Mouse (Mus musculus) embryonic facial prominence, embryonic 13.5 days (tissue): ENCODE measurements around the gene Msl1. TPM values are rescaled to one million over a fixed set of nuclear protein-coding genes. Genes with fewer than 3 reads are reported as not detected.

Source experiments
- ATAC-seq: fragments of 200-750 bp; cut with Nextera tagmentation; 2 replicates; pipeline ENCODE4 v1.8.0; 2017; ENCODE audit warnings: low read depth; ENCODE audit not compliant: insufficient number of reproducible peaks, insufficient read depth, low FRiP score, low TSS enrichment
- H3K27ac ChIP-seq: fragments of 300-500 bp; sonication (generic); 2 replicates; pipeline ENCODE4 v1.5.1; 2015; ENCODE audit warnings: moderate library complexity, mild to moderate bottlenecking, inconsistent platforms
- H3K27me3 ChIP-seq: fragments of 300-500 bp; sonication (generic); 2 replicates; pipeline ENCODE4 v1.6.1; 2015; ENCODE audit warnings: mild to moderate bottlenecking, inconsistent platforms
- H3K36me3 ChIP-seq: fragments of 300-500 bp; sonication (generic); 2 replicates; pipeline ENCODE4 v1.6.1; 2015; ENCODE audit warnings: mild to moderate bottlenecking, inconsistent platforms
- H3K4me1 ChIP-seq: fragments of 300-500 bp; sonication (generic); 2 replicates; pipeline ENCODE4 v1.6.1; 2015; ENCODE audit warnings: inconsistent platforms
- H3K4me2 ChIP-seq: fragments of 300-500 bp; sonication (generic); 2 replicates; pipeline ENCODE4 v1.6.1; 2015; ENCODE audit warnings: moderate library complexity, mild to moderate bottlenecking, inconsistent platforms
- H3K4me3 ChIP-seq: fragments of 300-500 bp; sonication (generic); 2 replicates; pipeline ENCODE4 v1.5.1; 2015; ENCODE audit warnings: mild to moderate bottlenecking, inconsistent platforms
- H3K9ac ChIP-seq: fragments of 300-500 bp; sonication (generic); 2 replicates; pipeline ENCODE4 v1.6.1; 2015; ENCODE audit warnings: mild to moderate bottlenecking, inconsistent platforms
- H3K9me3 ChIP-seq: fragments of 300-500 bp; sonication (generic); 2 replicates; pipeline ENCODE4 v1.6.1; 2016; ENCODE audit warnings: inconsistent platforms
- WGBS: fragments of 180-500 bp; shearing (Covaris S2); methylation state at CpG from one replicate; pipeline ENCODE4 v1.1.7; 2015; ENCODE audit warnings: mixed read lengths; 5-methylcytosine and 5-hydroxymethylcytosine counted together
- polyA plus RNA-seq: library from polyadenylated mRNA; unstranded; fragments of >200 nt; fragmentation: Nextera tagmentation; extraction: Ambion mirVana; gene quantifications from 2 replicates; pipeline ENCODE4 v1.2.1, GENCODE M21; 2015

Gene Msl1
- 31.5 and 33.0 TPM in 2 replicates for polyA plus RNA-seq

DNA sequence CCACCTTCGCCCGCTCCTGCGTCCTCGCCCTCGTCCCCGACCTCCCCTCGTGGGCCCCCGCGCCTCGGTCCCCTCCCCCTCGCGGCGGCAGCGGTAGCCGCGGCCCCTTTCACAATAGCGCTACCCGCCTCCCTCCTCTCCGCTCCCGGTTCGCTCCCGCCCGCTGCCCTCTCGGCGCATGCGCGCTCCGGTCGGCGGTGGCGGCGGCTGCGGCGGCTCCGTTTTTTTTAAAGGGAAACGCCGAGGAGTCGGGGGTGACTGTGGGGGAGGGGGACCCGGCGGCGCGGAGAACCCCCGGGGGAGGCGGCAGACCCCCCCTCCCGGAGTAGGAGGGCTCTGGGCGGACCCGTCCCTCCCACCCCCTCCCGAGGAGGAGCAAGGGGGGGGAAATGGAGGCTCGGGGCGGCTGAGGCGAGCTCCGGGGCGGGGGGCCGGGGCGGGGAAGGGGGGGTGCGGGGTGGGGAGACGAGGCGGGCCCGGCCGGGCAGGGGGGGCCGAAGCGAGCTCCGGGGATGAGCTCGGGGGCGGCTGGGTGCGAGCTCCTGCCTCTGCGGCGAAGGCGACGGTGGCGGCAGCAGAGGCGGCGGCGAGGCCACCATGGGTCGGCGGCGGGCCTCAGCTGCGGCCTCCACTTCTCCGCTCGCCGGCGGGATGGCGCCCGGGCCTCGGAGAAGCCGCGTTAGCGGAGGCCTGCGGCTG lies at the start of gene Msl1:
TSS of gene Msl1 (plus strand) at position 502 of the 699 bp plus-strand sequence.
- H3K9me3 ChIP-seq, result no peaks in the 10 kb centered on the region
- H3K4me1 ChIP-seq, result peaks cover 28% of the 10 kb centered on the region
- peaks cover 23% of the 10 kb centered on the region for H3K36me3 ChIP-seq
- no peaks in the 10 kb centered on the region for H3K27me3 ChIP-seq
- peak within 1 kb of the TSS; percentile 100 for H3K4me3 ChIP-seq
- peak; percentile 72 for ATAC-seq
- H3K4me2 ChIP-seq, result peak within 1 kb of the TSS; percentile 74
- peak within 1 kb of the TSS; percentile 100 for H3K9ac ChIP-seq
- WGBS, result under 1% methylated on average over 65 of the region's 89 CpGs
- peak within 1 kb of the TSS; percentile 100 for H3K27ac ChIP-seq

GRCm38 (mm10) chr11:98745932-98746853 lies 49.1 kb upstream of the Msl1 start:
- Histone ChIP-seq H3K36me3 (no peaks in the 10 kb centered on the region), H3K27me3 (no peaks in the 10 kb centered on the region), H3K27ac (peak overlapping the region; percentile 86), H3K9ac (no peak overlapping the region; the same call in 1 of the 2 replicates), H3K4me1 (peaks cover 85% of the 10 kb centered on the region), H3K9me3 (no peaks in the 10 kb centered on the region), H3K4me2 (peak overlapping the region; percentile 60), H3K4me3 (peak overlapping the region; percentile 30; the same call in 1 of the 2 replicates)
- WGBS, result 49% methylated on average over 12 of the region's 12 CpGs
- ATAC-seq, result no peak

DNA sequence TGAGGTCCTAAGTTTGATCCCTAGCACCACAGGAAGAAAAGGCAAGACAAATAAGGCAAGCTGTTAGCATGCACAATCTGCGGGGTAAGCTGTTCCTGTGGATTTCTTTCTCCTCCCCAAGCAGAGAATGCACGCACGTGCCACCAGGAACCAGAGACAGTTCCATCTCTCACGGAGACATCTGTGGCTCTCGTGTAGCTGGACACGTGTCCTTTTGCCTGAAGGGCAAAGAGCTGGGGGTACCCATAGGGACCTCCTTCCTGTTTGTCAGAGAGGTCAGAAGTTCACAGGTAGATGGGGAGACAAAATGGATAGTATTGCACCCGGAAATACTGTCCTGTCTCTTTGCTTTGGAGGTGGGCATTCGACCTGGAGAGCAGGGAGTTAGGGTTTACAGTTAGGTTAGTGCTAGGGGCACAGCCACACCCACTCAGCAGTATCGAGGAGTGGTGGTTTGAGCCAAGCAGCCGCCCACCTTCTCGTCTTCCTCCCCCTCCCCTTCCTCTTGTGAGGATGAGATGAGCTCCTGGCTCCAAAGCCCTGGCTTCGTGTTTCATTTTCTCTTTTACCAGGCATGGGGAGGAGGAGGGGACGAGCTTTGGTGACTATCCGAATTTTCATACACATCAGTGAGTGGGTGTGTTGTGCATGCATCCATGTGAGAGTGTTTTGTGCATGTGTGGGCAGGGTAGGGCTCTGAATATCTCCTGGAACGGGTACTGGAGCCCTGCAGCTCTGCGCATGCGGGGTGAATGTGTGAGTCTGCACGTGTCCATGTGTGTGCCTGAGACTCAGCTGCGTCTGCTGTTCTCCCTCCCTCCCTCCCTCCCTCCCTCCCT lies 48.2 kb upstream of the Msl1 start:
- H3K4me3 ChIP-seq, result peak overlapping the region; percentile 30
- H3K4me2 ChIP-seq, result peak overlapping the region; percentile 60
- no peaks in the 10 kb centered on the region for H3K36me3 ChIP-seq
- no peaks in the 10 kb centered on the region for H3K9me3 ChIP-seq
- H3K27me3 ChIP-seq, result no peaks in the 10 kb centered on the region
- peak overlapping the region; percentile 86 for H3K27ac ChIP-seq
- H3K4me1 ChIP-seq, result peaks cover 94% of the 10 kb centered on the region
- peak overlapping the region; percentile 58; the same call in 1 of the 2 replicates for H3K9ac ChIP-seq
- 2% methylated on average over 19 of the region's 19 CpGs for WGBS
- 0 out of 2 replicates have a peak, but pooled peaks have one; percentile 39 for ATAC-seq

GRCm38 (mm10) chr11:98747804-98748505 lies 47.4 kb upstream of the Msl1 start:
- H3K4me1 ChIP-seq, result peaks cover 96% of the 10 kb centered on the region

GRCm38 (mm10) chr11:98748506-98749416 lies 46.6 kb upstream of the Msl1 start:
- Histone ChIP-seq H3K27ac (peak overlapping the region; percentile 90), H3K9me3 (no peaks in the 10 kb centered on the region), H3K4me3 (0 out of 2 replicates have a peak overlapping the region, but pooled peaks have one; percentile 2), H3K4me2 (peak overlapping the region; percentile 60), H3K9ac (peak overlapping the region; percentile 47), H3K36me3 (peaks cover 6% of the 10 kb centered on the region), H3K27me3 (no peaks in the 10 kb centered on the region), H3K4me1 (peaks cover 95% of the 10 kb centered on the region)
- no peak for ATAC-seq
- 30% methylated on average over 15 of the region's 15 CpGs for WGBS

More at GRCm38 (mm10) chr11:98747804-98748505, 47.4 kb upstream of the Msl1 start:
- Histone ChIP-seq H3K4me3 (peak overlapping the region; percentile 17; the same call in 1 of the 2 replicates), H3K27me3 (no peaks in the 10 kb centered on the region), H3K4me2 (peak overlapping the region; percentile 60), H3K36me3 (no peaks in the 10 kb centered on the region), H3K9ac (peak overlapping the region; percentile 47), H3K9me3 (no peaks in the 10 kb centered on the region), H3K27ac (peak overlapping the region; percentile 90)
- WGBS, result 19% methylated on average over 6 of the region's 6 CpGs
- no peak for ATAC-seq

DNA sequence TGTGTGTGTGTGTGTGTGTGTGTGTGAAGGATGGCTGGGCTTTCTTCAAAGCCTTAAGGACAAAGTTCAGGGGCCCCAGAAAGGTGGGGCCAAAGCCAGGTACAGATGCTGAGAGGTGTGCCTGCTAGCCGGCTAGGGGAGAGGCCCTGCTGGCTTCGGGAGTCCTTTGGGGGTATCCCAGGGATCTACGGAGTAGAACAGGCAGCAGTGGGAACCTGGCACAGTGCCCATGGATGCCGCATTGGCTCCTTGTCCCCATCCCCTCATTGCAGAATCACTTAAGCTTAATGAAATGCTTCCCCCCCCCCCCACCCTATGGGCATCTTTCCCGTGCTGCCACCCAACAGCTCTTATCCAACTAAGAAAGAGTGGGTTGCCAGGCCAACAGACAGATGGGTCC lies 45.6 kb upstream of the Msl1 start:
- peak overlapping the region; percentile 60 for H3K4me2 ChIP-seq
- H3K9ac ChIP-seq, result peak overlapping the region; percentile 47; the same call in 1 of the 2 replicates
- no peak for ATAC-seq
- no peaks in the 10 kb centered on the region for H3K27me3 ChIP-seq
- WGBS, result 28% methylated on average over 5 of the region's 5 CpGs
- H3K27ac ChIP-seq, result peak overlapping the region; percentile 90
- no peaks in the 10 kb centered on the region for H3K9me3 ChIP-seq
- H3K36me3 ChIP-seq, result peaks cover 12% of the 10 kb centered on the region
- H3K4me1 ChIP-seq, result peaks cover 95% of the 10 kb centered on the region
- H3K4me3 ChIP-seq, result no peak overlapping the region

GRCm38 (mm10) chr11:98750351-98751201 lies 44.7 kb upstream of the Msl1 start:
- ATAC-seq, result peak; percentile 11
- Histone ChIP-seq H3K4me1 (peaks cover 90% of the 10 kb centered on the region), H3K27me3 (no peaks in the 10 kb centered on the region), H3K36me3 (peaks cover 15% of the 10 kb centered on the region), H3K9ac (peak overlapping the region; percentile 58; the same call in 1 of the 2 replicates), H3K4me3 (peak overlapping the region; percentile 26), H3K27ac (peak overlapping the region; percentile 90), H3K9me3 (no peaks in the 10 kb centered on the region), H3K4me2 (peak overlapping the region; percentile 55)
- WGBS, result 23% methylated on average over 17 of the region's 17 CpGs

DNA sequence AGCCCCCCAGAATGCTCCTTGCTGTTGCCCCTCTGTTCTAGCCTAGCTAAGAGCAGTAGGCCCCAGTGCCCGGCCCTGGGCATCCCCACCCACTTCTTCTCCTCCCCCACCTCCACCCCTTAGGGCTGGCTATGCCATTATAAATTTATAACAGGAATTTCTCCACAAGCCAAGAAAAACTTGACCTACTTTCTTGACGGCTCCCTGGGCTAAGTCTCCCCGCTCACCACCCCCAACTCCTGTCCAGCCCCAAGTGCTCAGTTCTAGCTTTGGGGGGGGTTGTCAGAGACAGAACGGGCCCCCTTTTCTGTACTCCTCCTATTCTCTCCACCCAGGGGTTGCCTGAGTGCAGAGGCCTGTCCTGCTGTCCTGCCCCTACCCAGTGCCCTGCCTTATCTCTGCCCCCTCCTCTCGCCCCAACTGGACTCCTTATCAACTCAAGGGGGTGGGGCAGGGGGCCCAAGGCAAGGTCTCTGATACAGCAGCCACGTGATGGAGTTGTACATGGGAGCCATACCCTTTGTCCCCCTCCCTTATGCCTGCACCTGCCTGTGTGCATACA lies 44.0 kb upstream of the Msl1 start:
- Histone ChIP-seq H3K9me3 (no peaks in the 10 kb centered on the region), H3K4me1 (peaks cover 83% of the 10 kb centered on the region), H3K27ac (peak overlapping the region; percentile 90), H3K27me3 (no peaks in the 10 kb centered on the region), H3K4me2 (peak overlapping the region; percentile 55), H3K36me3 (peaks cover 22% of the 10 kb centered on the region), H3K4me3 (peak overlapping the region; percentile 26), H3K9ac (peak overlapping the region; percentile 58)
- no peak for ATAC-seq
- 28% methylated on average over 6 of the region's 6 CpGs for WGBS

GRCm38 (mm10) chr11:98752562-98753140 lies 42.7 kb upstream of the Msl1 start:
- 79% methylated on average over 10 of the region's 10 CpGs for WGBS
- peaks cover 35% of the 10 kb centered on the region for H3K36me3 ChIP-seq
- no peaks in the 10 kb centered on the region for H3K9me3 ChIP-seq
- no peak overlapping the region for H3K9ac ChIP-seq
- no peak for ATAC-seq
- H3K4me3 ChIP-seq, result no peak overlapping the region
- H3K4me2 ChIP-seq, result no peak overlapping the region
- H3K27me3 ChIP-seq, result no peaks in the 10 kb centered on the region
- H3K27ac ChIP-seq, result no peak overlapping the region
- H3K4me1 ChIP-seq, result peaks cover 71% of the 10 kb centered on the region
